Mouse (Mus musculus): ENCODE measurements around the gene Ldb1.
A peak's percentile ranks its signal among the peaks of the same experiment; 100 is the strongest.

Ldb1 gene

GRCm38 (mm10) chr19:46044993-46045695 lies at the start of gene Ldb1:
Gene Ldb1, minus strand, starts transcription at chr19:46045214.
- DNase-seq (ENCODE audit: low spot score in 2 of 2) = peak; percentile 63 to 65

DNA sequence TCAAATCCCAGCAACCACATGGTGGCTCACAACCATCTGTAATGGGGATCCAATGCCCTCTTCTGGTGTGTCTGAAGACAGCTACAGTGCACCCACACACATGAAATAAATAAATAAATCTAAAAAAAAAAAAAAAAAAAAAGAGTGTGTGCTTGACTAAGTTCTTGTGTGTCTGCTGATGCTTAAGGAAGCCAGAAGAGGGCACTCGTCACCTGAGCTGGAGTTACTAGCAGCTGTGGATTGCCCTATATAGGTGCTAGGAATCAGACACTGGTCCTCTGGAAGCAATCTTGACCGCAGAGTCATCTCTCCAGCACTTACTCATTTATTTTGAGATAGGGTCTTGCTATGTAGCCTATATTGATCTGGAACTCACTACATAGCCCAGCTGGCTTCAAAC lies 49.1 kb upstream of the Ldb1 start:
- DNase-seq (ENCODE audit: low spot score in 2 of 2) = no peak

DNA sequence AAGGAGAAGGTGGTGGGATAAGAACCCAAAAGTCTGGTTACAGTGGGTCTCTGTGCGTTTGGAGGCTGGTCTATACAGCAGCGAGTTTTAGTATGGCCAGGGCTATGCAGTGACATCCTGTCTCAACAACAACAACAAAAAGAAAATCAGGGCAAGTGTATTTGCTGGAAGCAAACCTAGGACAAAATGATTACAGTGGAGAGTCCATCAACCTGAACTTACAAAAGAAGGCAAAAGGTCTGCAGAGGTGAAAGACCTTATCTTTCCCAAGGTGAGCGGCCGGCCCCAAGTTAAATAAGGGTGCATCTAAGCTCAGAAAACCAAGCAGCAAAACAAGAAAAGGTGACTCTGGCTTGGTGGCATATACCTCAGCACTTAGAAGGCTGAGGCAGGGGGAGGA lies 46.6 kb upstream of the Ldb1 start:
- no peak for DNase-seq (ENCODE audit: low spot score in 2 of 2)

- DNase-seq (ENCODE audit: low spot score in 2 of 2) = no peak
Measured at GRCm38 (mm10) chr19:46087871-46088270, 42.9 kb upstream of the Ldb1 start.

- peak; percentile 33 to 42 for DNase-seq (ENCODE audit: low spot score in 2 of 2)
Measured at GRCm38 (mm10) chr19:46086337-46086736, 41.3 kb upstream of the Ldb1 start.

DNA sequence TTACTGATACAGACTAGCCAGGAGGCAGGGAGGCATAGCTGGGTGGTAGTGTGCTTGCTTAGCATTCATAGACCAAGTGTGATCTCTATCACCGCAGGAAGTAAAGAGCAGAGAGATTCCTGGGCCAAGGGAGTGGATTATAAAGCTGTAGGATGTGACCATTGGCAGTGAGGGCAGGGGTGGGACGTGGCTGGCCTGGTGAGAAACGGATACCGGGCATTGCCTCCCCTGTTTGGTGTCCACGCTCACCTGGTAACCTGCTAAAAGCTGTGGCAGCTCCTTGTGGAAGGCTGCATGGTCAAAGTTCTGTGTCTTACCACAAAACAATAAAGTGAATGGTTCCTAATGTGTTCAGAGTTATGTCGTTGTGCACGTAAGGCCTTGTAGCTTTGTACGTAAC lies 40.2 kb upstream of the Ldb1 start:
- DNase-seq (ENCODE audit: low spot score in 2 of 2) = no peak

- no peak for DNase-seq (ENCODE audit: low spot score in 2 of 2)
Measured at GRCm38 (mm10) chr19:46078535-46078934, 33.5 kb upstream of the Ldb1 start.

GRCm38 (mm10) chr19:46075616-46076607 lies 30.9 kb upstream of the Ldb1 start, which contains the start of gene Nolc1:
Gene Nolc1, plus strand, starts transcription at chr19:46075863.
- peak; percentile 99 for DNase-seq (ENCODE audit: low spot score in 2 of 2)

DNA sequence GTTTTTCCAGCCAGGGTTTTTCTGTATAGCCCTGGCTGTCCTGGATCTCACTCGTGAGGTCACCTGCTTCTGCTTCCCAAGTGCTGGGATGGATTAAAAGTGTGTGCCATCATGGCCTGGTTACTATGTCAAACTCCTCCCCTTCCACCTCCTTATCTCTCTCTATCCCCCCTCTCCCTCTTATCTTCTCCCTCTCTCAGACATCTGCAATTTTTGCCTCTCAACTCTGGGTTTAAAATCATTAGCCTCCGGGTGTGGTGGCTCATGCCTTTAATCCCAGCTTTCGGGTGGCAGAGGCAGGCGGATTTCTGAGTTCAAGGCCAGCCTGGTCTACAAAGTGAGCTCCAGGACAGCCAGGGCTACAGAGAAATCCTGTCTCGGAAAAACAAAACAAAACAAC lies 29.3 kb upstream of the Ldb1 start:
- no peak for DNase-seq (ENCODE audit: low spot score in 2 of 2)

- DNase-seq (ENCODE audit: low spot score in 2 of 2) = no peak
Measured at GRCm38 (mm10) chr19:46073285-46073684, 28.3 kb upstream of the Ldb1 start.

DNA sequence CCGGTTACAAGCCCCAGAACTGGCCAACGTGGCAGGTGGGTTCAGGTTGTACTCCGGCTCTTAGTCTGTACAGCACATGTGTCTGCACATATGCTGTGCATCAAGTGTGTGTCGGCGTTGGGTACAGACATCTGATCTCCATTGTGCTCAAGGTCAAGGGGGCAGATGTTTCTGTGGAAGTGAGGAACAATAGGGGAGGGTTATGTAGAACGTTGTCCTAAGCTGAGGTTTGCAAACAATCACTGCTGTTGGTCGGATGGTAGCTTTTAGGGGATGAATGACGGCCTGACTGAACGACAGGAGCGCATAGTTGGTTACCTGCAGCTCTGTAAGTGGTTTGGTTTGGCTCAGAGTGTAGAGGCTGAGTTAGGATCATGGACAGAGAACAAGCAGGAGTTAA lies 23.0 kb upstream of the Ldb1 start:
- DNase-seq (ENCODE audit: low spot score in 2 of 2) = no peak

- DNase-seq (ENCODE audit: low spot score in 2 of 2) = no peak
Measured at GRCm38 (mm10) chr19:46060845-46061244, 15.8 kb upstream of the Ldb1 start.

GRCm38 (mm10) chr19:46058466-46058865 lies 13.5 kb upstream of the Ldb1 start:
- DNase-seq (ENCODE audit: low spot score in 2 of 2) = no peak

- DNase-seq (ENCODE audit: low spot score in 2 of 2) = peak; percentile 47 to 59
Measured at GRCm38 (mm10) chr19:46056947-46057607, 12.1 kb upstream of the Ldb1 start.

DNA sequence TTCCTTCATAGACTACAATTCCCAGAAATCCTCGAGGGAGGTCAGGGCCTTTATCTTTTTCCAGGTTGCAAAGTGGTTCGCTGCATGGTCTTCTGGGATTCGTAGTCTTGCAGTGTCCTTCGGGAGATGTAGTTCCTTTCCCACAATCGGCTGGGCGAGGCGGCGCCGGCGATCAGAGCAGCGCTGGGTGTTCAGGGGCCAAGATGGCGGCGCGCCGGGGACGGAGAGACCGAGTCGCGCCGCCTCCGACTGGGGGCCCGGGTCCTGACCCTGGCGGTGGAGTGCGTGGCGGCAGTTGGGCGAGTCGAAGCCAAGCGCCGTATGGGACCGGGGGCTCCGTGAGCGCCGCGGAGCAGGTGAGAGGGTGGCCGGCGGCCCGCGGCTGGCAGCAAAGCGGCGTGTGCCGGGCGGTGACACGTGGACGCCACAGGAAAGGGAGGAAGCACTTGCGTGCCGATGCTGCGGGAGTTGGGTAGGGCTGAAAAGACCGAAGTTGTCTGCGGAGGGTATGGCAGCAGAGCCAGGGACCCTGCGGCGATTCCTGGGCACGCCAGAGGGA lies 11.5 kb upstream of the Ldb1 start:
- DNase-seq (ENCODE audit: low spot score in 2 of 2) = peak; percentile 79 to 88

- DNase-seq (ENCODE audit: low spot score in 2 of 2) = no peak
Measured at GRCm38 (mm10) chr19:46055752-46056387, 10.9 kb upstream of the Ldb1 start.

GRCm38 (mm10) chr19:46050462-46050861 lies 5.4 kb upstream of the Ldb1 start:
- DNase-seq (ENCODE audit: low spot score in 2 of 2) = no peak

DNA sequence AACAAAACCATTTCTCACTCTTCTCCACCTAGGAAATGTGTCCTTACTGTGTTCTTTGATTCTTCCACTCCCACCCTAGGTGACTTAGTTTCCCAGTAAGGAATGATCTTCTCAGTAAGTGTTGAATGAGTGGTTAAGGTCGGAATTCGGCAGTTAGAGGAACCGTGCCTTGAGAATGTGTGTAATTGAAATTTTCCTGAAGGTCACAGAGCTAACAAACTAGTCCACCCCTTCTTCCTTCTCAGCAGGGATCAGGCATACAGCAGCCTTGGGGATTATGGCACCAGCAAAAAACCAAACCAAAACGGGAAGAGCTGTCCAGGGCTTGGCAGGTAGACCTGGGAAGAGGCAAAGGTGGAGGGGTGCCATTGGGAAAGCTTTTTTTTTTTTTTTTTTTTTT lies 4.1 kb upstream of the Ldb1 start:
- DNase-seq (ENCODE audit: low spot score in 2 of 2) = no peak

- no peak for DNase-seq (ENCODE audit: low spot score in 2 of 2)
Measured at GRCm38 (mm10) chr19:46047426-46047825, 2.4 kb upstream of the Ldb1 start.

DNA sequence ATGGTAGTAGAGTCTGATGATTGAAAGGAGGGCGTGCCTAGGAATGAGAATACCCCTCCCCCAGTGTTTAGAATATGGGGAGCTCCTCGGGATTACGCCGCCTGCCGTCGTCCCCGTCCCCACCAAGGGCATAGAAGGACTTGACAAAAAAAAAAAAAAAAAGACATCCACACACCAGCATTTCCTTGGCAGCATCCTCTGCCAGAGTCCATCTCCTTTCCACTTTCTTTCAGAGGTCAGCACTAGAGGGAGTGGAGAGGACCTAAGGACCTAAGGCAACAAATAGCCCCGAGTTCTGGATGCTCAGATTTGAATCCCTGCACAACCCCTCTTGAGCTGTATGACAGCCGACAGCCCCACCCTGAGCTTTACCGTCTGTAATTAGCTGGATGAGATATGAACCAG lies 1.6 kb upstream of the Ldb1 start:
- no peak for DNase-seq (ENCODE audit: low spot score in 2 of 2)

DNA sequence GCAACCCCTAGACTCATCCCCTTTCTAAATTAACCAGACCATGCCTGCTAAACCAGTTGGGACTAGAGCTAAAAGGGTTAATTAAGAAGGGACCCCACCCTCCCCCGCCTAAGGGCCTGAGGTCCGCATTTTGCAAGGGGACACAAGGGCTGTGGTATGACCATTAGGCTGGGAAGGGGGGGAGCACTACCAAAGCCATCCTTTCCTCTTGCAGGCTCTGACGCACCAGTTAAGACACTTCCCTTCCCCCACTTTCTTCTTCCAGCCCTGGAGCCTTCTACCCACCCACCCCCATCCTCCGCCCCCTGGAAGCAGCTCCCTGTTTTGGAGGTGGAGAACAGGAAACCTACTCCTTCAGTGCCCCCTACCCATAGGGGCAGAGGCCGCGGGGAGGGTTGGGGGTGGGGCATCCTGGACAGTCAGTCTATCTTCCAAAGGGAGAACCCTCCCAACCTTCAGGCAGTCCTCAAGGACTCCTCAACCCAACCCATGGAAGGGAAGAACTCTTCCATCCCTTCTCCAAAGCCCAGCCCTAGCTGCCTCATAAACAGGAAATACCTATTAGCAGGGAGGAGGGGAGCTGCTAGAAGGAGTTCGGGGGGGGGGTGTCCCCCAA lies 790 bp upstream of the Ldb1 start:
- DNase-seq (ENCODE audit: low spot score in 2 of 2) = peak; percentile 25 to 45
